Mouse (Mus musculus) hindbrain, embryonic 12.5 days (tissue): ENCODE results near the gene Pcgf2. TPM values are rescaled to one million over a fixed set of nuclear protein-coding genes. Genes with fewer than 3 reads are reported as not detected.
"Not testable (repeated sequence)": the region's sequence is repeated elsewhere in the genome, so short reads cannot be mapped to it uniquely, and the experiment has no call there.

Source experiments
- ATAC-seq: fragments of 200-750 bp; cut with Nextera tagmentation; 2 replicates; pipeline ENCODE4 v1.8.0; 2017; ENCODE audit warnings: moderate TSS enrichment; ENCODE audit not compliant: low FRiP score
- H3K27ac ChIP-seq: fragments of 300-500 bp; sonication (generic); 2 replicates; pipeline ENCODE4 v1.5.1; 2016; ENCODE audit warnings: mild to moderate bottlenecking
- H3K27me3 ChIP-seq: fragments of 300-500 bp; sonication (generic); 2 replicates; pipeline ENCODE4 v1.6.1; 2016; ENCODE audit warnings: mild to moderate bottlenecking
- H3K36me3 ChIP-seq: fragments of 300-500 bp; sonication (generic); 2 replicates; pipeline ENCODE4 v1.6.1; 2016; ENCODE audit warnings: mild to moderate bottlenecking
- H3K4me1 ChIP-seq: fragments of 300-500 bp; sonication (generic); 2 replicates; pipeline ENCODE4 v1.6.1; 2016
- H3K4me2 ChIP-seq: fragments of 300-500 bp; sonication (generic); replicated peaks from 2 replicates; pipeline ENCODE4 v1.6.1; 2016; ENCODE audit warnings: mild to moderate bottlenecking
- H3K4me3 ChIP-seq: fragments of 300-500 bp; sonication (generic); 2 replicates; pipeline ENCODE4 v1.5.1; 2016; ENCODE audit warnings: mild to moderate bottlenecking
- H3K9ac ChIP-seq: fragments of 300-500 bp; sonication (generic); 2 replicates; pipeline ENCODE4 v1.6.1; 2016; ENCODE audit warnings: mild to moderate bottlenecking, moderate library complexity
- H3K9me3 ChIP-seq: fragments of 300-500 bp; sonication (generic); replicated peaks from 2 replicates; pipeline ENCODE4 v1.6.1; 2016; ENCODE audit warnings: mild to moderate bottlenecking
- WGBS: fragments of 180-500 bp; shearing (Covaris S2); methylation state at CpG from one replicate; pipeline ENCODE4 v1.1.7; 2016; 5-methylcytosine and 5-hydroxymethylcytosine counted together
- polyA plus RNA-seq: library from polyadenylated mRNA; unstranded; fragments of >200 nt; fragmentation: Nextera tagmentation; extraction: Ambion mirVana; gene quantifications from 2 replicates; pipeline ENCODE4 v1.2.1, GENCODE M21; 2016

Pcgf2 gene
- polyA plus RNA-seq, 1 experiment from 2014 or later: 24.7 TPM

- H3K9ac ChIP-seq: no peak overlapping the region
- H3K4me3 ChIP-seq: no peak overlapping the region
- WGBS: 92% methylated on average over 14 of the region's 14 CpGs
- no peaks in the 10 kb centered on the region for H3K27me3 ChIP-seq
- H3K9me3 ChIP-seq: 0 out of 2 replicates have a peak, but pooled peaks cover 6% of the 10 kb centered on the region
- H3K36me3 ChIP-seq: peaks cover 84% of the 10 kb centered on the region
- no peak overlapping the region for H3K4me2 ChIP-seq
- H3K27ac ChIP-seq: no peak overlapping the region
- ATAC-seq: no peak
- no peaks in the 10 kb centered on the region for H3K4me1 ChIP-seq
Observed at GRCm38 (mm10) chr11:97714784-97715760, 14.8 kb upstream of the Pcgf2 start.

GRCm38 (mm10) chr11:97714356-97714755, 14.1 kb upstream of the Pcgf2 start:
- no peak overlapping the region for H3K4me3 ChIP-seq
- H3K4me2 ChIP-seq: no peak overlapping the region
- no peaks in the 10 kb centered on the region for H3K27me3 ChIP-seq
- WGBS: over 99% methylated on average over 3 of the region's 3 CpGs
- H3K27ac ChIP-seq: no peak overlapping the region
- H3K9ac ChIP-seq: no peak overlapping the region
- ATAC-seq: no peak
- no peaks in the 10 kb centered on the region for H3K4me1 ChIP-seq
- peaks cover 78% of the 10 kb centered on the region for H3K36me3 ChIP-seq
- 0 out of 2 replicates have a peak, but pooled peaks cover 6% of the 10 kb centered on the region for H3K9me3 ChIP-seq

GRCm38 (mm10) chr11:97713896-97714295, 13.6 kb upstream of the Pcgf2 start:
- H3K27me3 ChIP-seq: no peaks in the 10 kb centered on the region
- no peak overlapping the region for H3K4me2 ChIP-seq
- H3K4me3 ChIP-seq: no peak overlapping the region
- H3K4me1 ChIP-seq: no peaks in the 10 kb centered on the region
- H3K9me3 ChIP-seq: 0 out of 2 replicates have a peak, but pooled peaks cover 6% of the 10 kb centered on the region
- ATAC-seq: no peak
- H3K36me3 ChIP-seq: peaks cover 78% of the 10 kb centered on the region
- no peak overlapping the region for H3K9ac ChIP-seq
- 94% methylated on average over 8 of the region's 8 CpGs for WGBS
- H3K27ac ChIP-seq: no peak overlapping the region

- ATAC-seq: no peak
- WGBS: 95% methylated on average over 15 of the region's 15 CpGs
- H3K9ac ChIP-seq: no peak overlapping the region
- no peak overlapping the region for H3K4me3 ChIP-seq
- H3K4me2 ChIP-seq: no peak overlapping the region
- peaks cover 77% of the 10 kb centered on the region for H3K36me3 ChIP-seq
- no peaks in the 10 kb centered on the region for H3K4me1 ChIP-seq
- 0 out of 2 replicates have a peak, but pooled peaks cover 6% of the 10 kb centered on the region for H3K9me3 ChIP-seq
- no peaks in the 10 kb centered on the region for H3K27me3 ChIP-seq
- H3K27ac ChIP-seq: no peak overlapping the region
Observed at GRCm38 (mm10) chr11:97712286-97712685, 12.0 kb upstream of the Pcgf2 start.

GRCm38 (mm10) chr11:97711200-97711900, 11.1 kb upstream of the Pcgf2 start:
- ATAC-seq: no peak
- Histone ChIP-seq H3K9ac (no peak overlapping the region), H3K27ac (no peak overlapping the region), H3K4me1 (no peaks in the 10 kb centered on the region), H3K9me3 (0 out of 2 replicates have a peak, but pooled peaks cover 6% of the 10 kb centered on the region), H3K27me3 (no peaks in the 10 kb centered on the region), H3K36me3 (peaks cover 79% of the 10 kb centered on the region), H3K4me3 (no peak overlapping the region), H3K4me2 (no peak overlapping the region)
- WGBS: 86% methylated on average over 13 of the region's 13 CpGs

- H3K4me1 ChIP-seq, H3K27me3 ChIP-seq, H3K4me3 ChIP-seq, H3K9ac ChIP-seq, H3K9me3 ChIP-seq, H3K4me2 ChIP-seq, H3K27ac ChIP-seq, ATAC-seq: not testable (repeated sequence)
- 83% methylated on average over 2 of the region's 2 CpGs for WGBS
- H3K36me3 ChIP-seq: peaks cover 76% of the 10 kb centered on the region
Observed at GRCm38 (mm10) chr11:97710067-97710466, 9.8 kb upstream of the Pcgf2 start.

- Histone ChIP-seq H3K27ac (peak within 1 kb of the TSS; percentile 68), H3K4me1 (peaks cover 23% of the 10 kb centered on the region), H3K27me3 (no peaks in the 10 kb centered on the region), H3K4me3 (peak within 1 kb of the TSS; percentile 85), H3K4me2 (peak within 1 kb of the TSS; percentile 87), H3K9ac (peak within 1 kb of the TSS; percentile 80), H3K36me3 (peaks cover 25% of the 10 kb centered on the region), H3K9me3 (no peaks in the 10 kb centered on the region)
- peak; percentile 81 for ATAC-seq
- under 1% methylated on average over 35 of the region's 35 CpGs for WGBS
Observed at GRCm38 (mm10) chr11:97703039-97703826, 2.9 kb upstream of the Pcgf2 start, which contains the start of gene Psmb3. TSS of gene Psmb3 (plus strand) at chr11:97703399.

- Histone ChIP-seq H3K27ac (peak overlapping the region; percentile 64), H3K36me3 (peaks cover 17% of the 10 kb centered on the region), H3K4me2 (peak overlapping the region; percentile 87), H3K4me1 (peaks cover 31% of the 10 kb centered on the region), H3K9ac (peak overlapping the region; percentile 59), H3K4me3 (peak overlapping the region; percentile 85), H3K27me3 (no peaks in the 10 kb centered on the region), H3K9me3 (no peaks in the 10 kb centered on the region)
- under 1% methylated on average over 24 of the region's 24 CpGs for WGBS
- ATAC-seq: peak; percentile 3; the same call in 1 of the 2 replicates
Observed at GRCm38 (mm10) chr11:97702393-97702745, 2.1 kb upstream of the Pcgf2 start.

- ATAC-seq: no peak
- H3K4me1 ChIP-seq: peaks cover 37% of the 10 kb centered on the region
- H3K27me3 ChIP-seq: no peaks in the 10 kb centered on the region
- peak overlapping the region; percentile 30; the same call in 1 of the 2 replicates for H3K27ac ChIP-seq
- peak overlapping the region; percentile 59; the same call in 1 of the 2 replicates for H3K9ac ChIP-seq
- peak overlapping the region; percentile 85 for H3K4me3 ChIP-seq
- peak overlapping the region; percentile 87 for H3K4me2 ChIP-seq
- H3K9me3 ChIP-seq: no peaks in the 10 kb centered on the region
- H3K36me3 ChIP-seq: peaks cover 11% of the 10 kb centered on the region
- 54% methylated on average over 15 of the region's 15 CpGs for WGBS
Observed at GRCm38 (mm10) chr11:97701581-97702392, 1.5 kb upstream of the Pcgf2 start.

- Histone ChIP-seq H3K4me1 (peaks cover 45% of the 10 kb centered on the region), H3K36me3 (peaks cover 3% of the 10 kb centered on the region; the same call in 1 of the 2 replicates), H3K27ac (peak overlapping the region; percentile 99), H3K4me2 (peak overlapping the region; percentile 87), H3K27me3 (no peaks in the 10 kb centered on the region), H3K4me3 (peak overlapping the region; percentile 85), H3K9ac (peak overlapping the region; percentile 83), H3K9me3 (no peaks in the 10 kb centered on the region)
- ATAC-seq: no peak
- WGBS: 17% methylated on average over 30 of the region's 30 CpGs
Observed at GRCm38 (mm10) chr11:97700746-97701580, 666 bp upstream of the Pcgf2 start.
